Mouse (Mus musculus): ENCODE data around the gene Nfkb2. TPM values are rescaled to one million over a fixed set of nuclear protein-coding genes. Genes with fewer than 3 reads are reported as not detected.
A peak's percentile ranks its signal among the peaks of the same experiment; 100 is the strongest.

The Nfkb2 gene
- polyA plus RNA-seq, 1 experiment = 47.8 TPM

- H3ac ChIP-seq (ENCODE audit: control insufficient read depth, insufficient read length, low read depth) = no peak overlapping the region
- TF ChIP-seq CTCF (IDR thresholded peaks at IDR 0.05; ENCODE audit: control insufficient read depth, insufficient read depth, insufficient read length) = no peak
- H3K36me3 ChIP-seq (ENCODE audit: control insufficient read depth, insufficient read depth) = no peaks in the 10 kb centered on the region
- H3K79me2 ChIP-seq (ENCODE audit: control insufficient read depth, insufficient read depth) = no peaks in the 10 kb centered on the region
- H3K4me3 ChIP-seq (ENCODE audit: insufficient read depth, poor library complexity, severe bottlenecking) = peak overlapping the region; percentile 52
- H3K79me3 ChIP-seq (ENCODE audit: low read depth) = no peaks in the 10 kb centered on the region
- H3K27me3 ChIP-seq (ENCODE audit: control insufficient read depth, insufficient read depth, insufficient read length) = peaks cover 22% of the 10 kb centered on the region
Measured at GRCm38 (mm10) chr19:46327531-46328064, 23.5 kb downstream of the Nfkb2 start.

GRCm38 (mm10) chr19:46328081-46329030 is 24.2 kb downstream of the Nfkb2 start, which contains the start of gene Fbxl15:
Gene Fbxl15, plus strand, starts transcription at chr19:46328184.
- Histone ChIP-seq H3K79me3 (ENCODE audit: low read depth) (no peaks in the 10 kb centered on the region), H3K36me3 (ENCODE audit: control insufficient read depth, insufficient read depth) (no peaks in the 10 kb centered on the region), H3ac (ENCODE audit: control insufficient read depth, insufficient read length, low read depth) (peak within 1 kb of the TSS; percentile 80), H3K4me3 (ENCODE audit: insufficient read depth, poor library complexity, severe bottlenecking) (peak within 1 kb of the TSS; percentile 52), H3K27me3 (ENCODE audit: control insufficient read depth, insufficient read depth, insufficient read length) (peaks cover 19% of the 10 kb centered on the region), H3K79me2 (ENCODE audit: control insufficient read depth, insufficient read depth) (no peaks in the 10 kb centered on the region)
- peak; percentile 15 for TF ChIP-seq MAX (IDR thresholded peaks at IDR 0.05)
- TF ChIP-seq MYOG (IDR thresholded peaks at IDR 0.05; ENCODE audit: control insufficient read depth, extremely low read depth, insufficient read length) = no peak

- peak overlapping the region; percentile 52 for H3K4me3 ChIP-seq (ENCODE audit: insufficient read depth, poor library complexity, severe bottlenecking)
- no peak for TF ChIP-seq MAX (IDR thresholded peaks at IDR 0.05)
- TF ChIP-seq MYOG (IDR thresholded peaks at IDR 0.05; ENCODE audit: control insufficient read depth, extremely low read depth, insufficient read length) = no peak
- no peak for TF ChIP-seq CTCF (IDR thresholded peaks at IDR 0.05; ENCODE audit: control insufficient read depth, insufficient read depth, insufficient read length)
- no peak for TF ChIP-seq CEBPB (IDR thresholded peaks at IDR 0.05; ENCODE audit: low read depth)
- TF ChIP-seq USF1 (IDR thresholded peaks at IDR 0.05; ENCODE audit: low read depth) = no peak
- no peak for TF ChIP-seq FOSL1 (IDR thresholded peaks at IDR 0.05; ENCODE audit: insufficient read depth, low read length, poor library complexity, severe bottlenecking)
- TF ChIP-seq MYOD1 (IDR thresholded peaks at IDR 0.05; ENCODE audit: control insufficient read depth, insufficient read length, low read depth) = no peak
- no peaks in the 10 kb centered on the region for H3K79me3 ChIP-seq (ENCODE audit: low read depth)
- no peaks in the 10 kb centered on the region for H3K36me3 ChIP-seq (ENCODE audit: control insufficient read depth, insufficient read depth)
- no peaks in the 10 kb centered on the region for H3K79me2 ChIP-seq (ENCODE audit: control insufficient read depth, insufficient read depth)
- peaks cover 18% of the 10 kb centered on the region for H3K27me3 ChIP-seq (ENCODE audit: control insufficient read depth, insufficient read depth, insufficient read length)
- H3ac ChIP-seq (ENCODE audit: control insufficient read depth, insufficient read length, low read depth) = peak overlapping the region; percentile 76
Measured at GRCm38 (mm10) chr19:46329031-46329641, 25.0 kb downstream of the Nfkb2 start.

- no peak overlapping the region for H3K4me3 ChIP-seq (ENCODE audit: insufficient read depth, poor library complexity, severe bottlenecking)
- no peaks in the 10 kb centered on the region for H3K79me2 ChIP-seq (ENCODE audit: control insufficient read depth, insufficient read depth)
- no peaks in the 10 kb centered on the region for H3K36me3 ChIP-seq (ENCODE audit: control insufficient read depth, insufficient read depth)
- peak; percentile 77 for TF ChIP-seq MAX (IDR thresholded peaks at IDR 0.05)
- peak; percentile 99 for TF ChIP-seq CTCF (IDR thresholded peaks at IDR 0.05; ENCODE audit: control insufficient read depth, insufficient read depth, insufficient read length)
- TF ChIP-seq FOSL1 (IDR thresholded peaks at IDR 0.05; ENCODE audit: insufficient read depth, low read length, poor library complexity, severe bottlenecking) = no peak
- TF ChIP-seq MYOD1 (IDR thresholded peaks at IDR 0.05; ENCODE audit: control insufficient read depth, insufficient read length, low read depth) = no peak
- H3K27me3 ChIP-seq (ENCODE audit: control insufficient read depth, insufficient read depth, insufficient read length) = peaks cover 10% of the 10 kb centered on the region
- H3ac ChIP-seq (ENCODE audit: control insufficient read depth, insufficient read length, low read depth) = no peak overlapping the region
- H3K79me3 ChIP-seq (ENCODE audit: low read depth) = no peaks in the 10 kb centered on the region
Measured at GRCm38 (mm10) chr19:46329951-46330350, 25.8 kb downstream of the Nfkb2 start.

GRCm38 (mm10) chr19:46330696-46331095 is 26.6 kb downstream of the Nfkb2 start:
- H3K36me3 ChIP-seq (ENCODE audit: control insufficient read depth, insufficient read depth) = no peaks in the 10 kb centered on the region
- no peak for TF ChIP-seq FOSL1 (IDR thresholded peaks at IDR 0.05; ENCODE audit: insufficient read depth, low read length, poor library complexity, severe bottlenecking)
- TF ChIP-seq USF1 (IDR thresholded peaks at IDR 0.05; ENCODE audit: low read depth) = no peak
- TF ChIP-seq MYOD1 (IDR thresholded peaks at IDR 0.05; ENCODE audit: control insufficient read depth, insufficient read length, low read depth) = no peak
- H3K79me3 ChIP-seq (ENCODE audit: low read depth) = no peaks in the 10 kb centered on the region

GRCm38 (mm10) chr19:46331326-46331725 is 27.2 kb downstream of the Nfkb2 start:
- TF ChIP-seq CEBPB (IDR thresholded peaks at IDR 0.05; ENCODE audit: low read depth) = no peak
- no peak for TF ChIP-seq MYOG (IDR thresholded peaks at IDR 0.05; ENCODE audit: control insufficient read depth, extremely low read depth, insufficient read length)
- no peak for TF ChIP-seq USF1 (IDR thresholded peaks at IDR 0.05; ENCODE audit: low read depth)
- no peak for TF ChIP-seq MYOD1 (IDR thresholded peaks at IDR 0.05; ENCODE audit: control insufficient read depth, insufficient read length, low read depth)
- no peak for TF ChIP-seq CTCF (IDR thresholded peaks at IDR 0.05; ENCODE audit: control insufficient read depth, insufficient read depth, insufficient read length)
- no peak for TF ChIP-seq MAX (IDR thresholded peaks at IDR 0.05)
- no peak for TF ChIP-seq FOSL1 (IDR thresholded peaks at IDR 0.05; ENCODE audit: insufficient read depth, low read length, poor library complexity, severe bottlenecking)

More at GRCm38 (mm10) chr19:46330696-46331095, 26.6 kb downstream of the Nfkb2 start:
- no peak overlapping the region for H3ac ChIP-seq (ENCODE audit: control insufficient read depth, insufficient read length, low read depth)
- H3K4me3 ChIP-seq (ENCODE audit: insufficient read depth, poor library complexity, severe bottlenecking) = no peak overlapping the region
- no peaks in the 10 kb centered on the region for H3K79me2 ChIP-seq (ENCODE audit: control insufficient read depth, insufficient read depth)
- peaks cover 7% of the 10 kb centered on the region for H3K27me3 ChIP-seq (ENCODE audit: control insufficient read depth, insufficient read depth, insufficient read length)

More at GRCm38 (mm10) chr19:46331326-46331725, 27.2 kb downstream of the Nfkb2 start:
- Histone ChIP-seq H3K36me3 (ENCODE audit: control insufficient read depth, insufficient read depth) (no peaks in the 10 kb centered on the region), H3ac (ENCODE audit: control insufficient read depth, insufficient read length, low read depth) (no peak overlapping the region), H3K4me3 (ENCODE audit: insufficient read depth, poor library complexity, severe bottlenecking) (no peak overlapping the region), H3K27me3 (ENCODE audit: control insufficient read depth, insufficient read depth, insufficient read length) (peaks cover 2% of the 10 kb centered on the region), H3K79me3 (ENCODE audit: low read depth) (no peaks in the 10 kb centered on the region), H3K79me2 (ENCODE audit: control insufficient read depth, insufficient read depth) (no peaks in the 10 kb centered on the region)
